Mouse (Mus musculus) hematopoietic stem cell, adult 5-6 weeks (primary cell): ENCODE data around the gene Olfr568. TPM values are rescaled to one million over a fixed set of nuclear protein-coding genes. Genes with fewer than 3 reads are reported as not detected.
A peak's percentile ranks its signal among the peaks of the same experiment; 100 is the strongest.

Source experiments
- ATAC-seq, 2 experiments: fragments of 125-278 bp in 1 of 2; replicated peaks in 1 of 2; 2 replicates each; pipeline ENCODE4 v1.8.0; 2016 to 2017; ENCODE audit warnings: inconsistent platforms in 2 of 2, mild to moderate bottlenecking in 2 of 2, moderate number of reproducible peaks in 2 of 2, low read depth in 1 of 2, moderate TSS enrichment in 1 of 2; ENCODE audit not compliant: low FRiP score in 2 of 2, poor library complexity in 2 of 2, severe bottlenecking in 2 of 2, insufficient read depth in 1 of 2, low TSS enrichment in 1 of 2
- total RNA-seq: library from RNA; stranded (forward); fragments of 172-1452, 232-1000 nt; gene quantifications from 2 replicates; pipeline ENCODE4 v1.2.3, GENCODE M21; 2017

The Olfr568 gene
- total RNA-seq, result not detected in 2 replicates

- ATAC-seq, result no peak
These were observed at the start of gene Olfr568 for GRCm38 (mm10) chr7:102876822-102877221. Gene Olfr568, plus strand, starts transcription at chr7:102877122.

- no peak for ATAC-seq
These were observed 21.1 kb upstream of the Olfr568 start for GRCm38 (mm10) chr7:102855807-102856206.

GRCm38 (mm10) chr7:102858665-102859064, 18.3 kb upstream of the Olfr568 start, which contains the start of gene Olfr566:
Gene Olfr566, minus strand, starts transcription at chr7:102858765.
- no peak for ATAC-seq

- ATAC-seq, result no peak
These were observed 13.9 kb downstream of the Olfr568 start, which contains the start of gene Olfr569 for GRCm38 (mm10) chr7:102890782-102891181. Gene Olfr569, minus strand, starts transcription at chr7:102890882.

- no peak for ATAC-seq
These were observed 38.3 kb downstream of the Olfr568 start for GRCm38 (mm10) chr7:102915261-102915660.

- ATAC-seq, result no peak
These were observed 39.5 kb downstream of the Olfr568 start for GRCm38 (mm10) chr7:102916405-102916804.

GRCm38 (mm10) chr7:102917032-102917875, 40.3 kb downstream of the Olfr568 start, which contains the start of gene Olfr571:
Gene Olfr571, minus strand, starts transcription at chr7:102917536.
- ATAC-seq, result no peak

- peak; percentile 62 to 78 for ATAC-seq
These were observed 42.7 kb downstream of the Olfr568 start for GRCm38 (mm10) chr7:102919632-102920031.

- no peak for ATAC-seq
These were observed 47.2 kb downstream of the Olfr568 start, which contains the start of gene Olfr572 for GRCm38 (mm10) chr7:102924109-102924508. Gene Olfr572, plus strand, starts transcription at chr7:102924409.

GRCm38 (mm10) chr7:102927105-102927504, 50.2 kb downstream of the Olfr568 start:
- no peak for ATAC-seq

Other genes with a start within 250 kb of the Olfr568 start
- not detected in 2 replicates for gene Olfr554, start 238.7 kb upstream of the Olfr568 start, total RNA-seq
- gene Olfr555, start 218.3 kb upstream of the Olfr568 start, total RNA-seq, result not detected in 2 replicates
- not detected in 2 replicates for gene Olfr556, start 212.2 kb upstream of the Olfr568 start, total RNA-seq
- 12.6 and 17.6 TPM in 2 replicates for gene Trim68, start 189.8 kb upstream of the Olfr568 start, total RNA-seq
- not detected in 2 replicates for gene Olfr557, start 181.2 kb upstream of the Olfr568 start, total RNA-seq
- gene Olfr558, start 174.9 kb upstream of the Olfr568 start, total RNA-seq, result 0.56 TPM in 1 of 2 replicates, not detected in the other
- not detected in 2 replicates for gene Olfr33, start 158.1 kb upstream of the Olfr568 start, total RNA-seq
- gene Olfr559, start 149.6 kb upstream of the Olfr568 start, total RNA-seq, result not detected in 2 replicates
- not detected in 2 replicates for gene Olfr560, start 117.8 kb upstream of the Olfr568 start, total RNA-seq
- gene Olfr78, start 117.7 kb upstream of the Olfr568 start, total RNA-seq, result not detected in 2 replicates
- not detected in 2 replicates for gene Olfr561, start 105.9 kb upstream of the Olfr568 start, total RNA-seq
- gene Olfr564, start 73.6 kb upstream of the Olfr568 start, total RNA-seq, result not detected in 2 replicates
- not detected in 2 replicates for gene Olfr566, start 18.4 kb upstream of the Olfr568 start, total RNA-seq
- 0.10 TPM in 1 of 2 replicates, not detected in the other for gene Olfr569, start 13.8 kb downstream of the Olfr568 start, total RNA-seq
- gene Olfr570, start 17.5 kb downstream of the Olfr568 start, total RNA-seq, result not detected in 2 replicates
- not detected in 2 replicates for gene Olfr571, start 40.4 kb downstream of the Olfr568 start, total RNA-seq
- not detected in 2 replicates for gene Olfr572, start 47.3 kb downstream of the Olfr568 start, total RNA-seq
- not detected in 2 replicates for gene Olfr573-ps1, start 65.5 kb downstream of the Olfr568 start, total RNA-seq
- not detected in 2 replicates for gene Olfr574, start 71.3 kb downstream of the Olfr568 start, total RNA-seq
- not detected in 2 replicates for gene Olfr575, start 81.7 kb downstream of the Olfr568 start, total RNA-seq
- not detected in 2 replicates for gene Olfr576, start 85.5 kb downstream of the Olfr568 start, total RNA-seq
- gene Olfr577, start 98.8 kb downstream of the Olfr568 start, total RNA-seq, result not detected in 2 replicates
- not detected in 2 replicates for gene Olfr578, start 112.2 kb downstream of the Olfr568 start, total RNA-seq
- not detected in 2 replicates for gene Olfr582, start 160.9 kb downstream of the Olfr568 start, total RNA-seq
- not detected in 2 replicates for gene Olfr583, start 174.2 kb downstream of the Olfr568 start, total RNA-seq
- gene Olfr584, start 204.8 kb downstream of the Olfr568 start, total RNA-seq, result not detected in 2 replicates
- not detected in 2 replicates for gene Olfr585, start 220.6 kb downstream of the Olfr568 start, total RNA-seq
- gene Olfr586, start 248.5 kb downstream of the Olfr568 start, total RNA-seq, result not detected in 2 replicates